Mouse (Mus musculus) layer of hippocampus, adult 8-10 months (tissue): ENCODE results near the gene Dusp6. TPM values are rescaled to one million over a fixed set of nuclear protein-coding genes. Genes with fewer than 3 reads are reported as not detected.

ENCODE experiments used
- DNase-seq, 2 experiments: peaks; one replicate each; pipeline ENCODE4 v3.0.0; 2022; ENCODE audit warnings: low spot score in 2 of 2
- total RNA-seq, 4 experiments: library from RNA; stranded (reverse); gene quantifications; 2 replicates each; pipeline ENCODE4 v1.2.4; 2022

Gene Dusp6
- total RNA-seq, 4 experiments from 2014 or later, result 61.1 to 93.4 (median 75.2) TPM

DNA sequence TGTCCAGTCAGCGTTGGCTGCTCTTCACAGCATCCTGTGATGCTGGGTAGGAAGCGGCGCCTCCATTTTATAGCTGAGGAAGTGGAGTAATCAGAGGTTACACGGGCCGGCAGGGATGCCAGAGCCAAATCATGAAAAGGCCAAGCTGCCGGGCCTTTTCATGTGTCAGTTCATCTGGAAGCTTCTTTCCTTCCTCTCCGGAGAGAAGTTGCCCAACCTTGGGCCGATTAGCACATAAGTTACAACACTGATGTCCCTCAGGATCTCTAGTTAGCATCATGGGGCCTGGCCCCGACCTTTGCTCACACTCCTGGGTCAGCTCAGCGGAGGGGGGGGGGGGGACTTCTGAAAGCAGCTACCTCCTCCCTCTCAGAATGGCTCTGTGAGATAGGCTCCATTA lies 7.4 kb downstream of the Dusp6 start:
- DNase-seq, result no peak

DNA sequence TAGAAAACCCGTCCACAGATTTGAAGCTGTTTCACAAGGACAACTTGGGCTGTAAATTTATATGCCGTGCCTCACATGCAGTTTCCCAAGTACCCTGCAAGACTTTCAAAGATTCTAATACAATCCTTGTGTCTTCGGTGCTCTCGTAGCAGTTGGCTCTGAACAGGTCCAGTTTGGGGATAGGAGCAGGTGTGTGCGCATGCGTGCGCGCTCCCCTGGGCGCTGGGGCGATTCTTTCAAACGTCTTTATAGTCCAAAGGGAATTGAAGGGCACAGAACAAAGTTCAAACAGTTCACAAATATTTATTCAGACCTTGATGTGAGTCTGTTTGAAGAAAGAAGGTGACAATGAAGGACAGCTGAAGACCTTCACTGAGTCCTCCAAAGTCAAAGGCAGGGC lies 8.0 kb downstream of the Dusp6 start:
- DNase-seq, result no peak

DNA sequence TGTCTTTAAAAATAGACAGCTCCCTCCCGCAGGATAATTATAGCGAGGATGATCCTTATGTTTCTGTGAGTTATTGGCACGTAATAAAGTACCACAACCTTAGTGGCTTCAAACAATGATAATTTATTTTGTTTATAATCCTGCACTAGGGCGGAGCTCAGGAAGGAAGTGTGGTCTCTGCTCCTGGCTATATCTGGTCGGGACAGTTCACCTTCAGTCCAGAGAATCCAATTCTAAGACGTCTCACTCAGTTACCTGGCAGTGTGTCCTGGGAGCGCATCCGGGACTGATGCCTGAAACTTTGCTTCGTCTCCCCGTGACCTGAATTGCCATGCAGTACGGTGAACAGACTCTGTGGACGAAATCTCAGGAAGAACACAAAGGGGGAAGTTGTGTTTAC lies 10.0 kb downstream of the Dusp6 start:
- DNase-seq, result no peak

DNA sequence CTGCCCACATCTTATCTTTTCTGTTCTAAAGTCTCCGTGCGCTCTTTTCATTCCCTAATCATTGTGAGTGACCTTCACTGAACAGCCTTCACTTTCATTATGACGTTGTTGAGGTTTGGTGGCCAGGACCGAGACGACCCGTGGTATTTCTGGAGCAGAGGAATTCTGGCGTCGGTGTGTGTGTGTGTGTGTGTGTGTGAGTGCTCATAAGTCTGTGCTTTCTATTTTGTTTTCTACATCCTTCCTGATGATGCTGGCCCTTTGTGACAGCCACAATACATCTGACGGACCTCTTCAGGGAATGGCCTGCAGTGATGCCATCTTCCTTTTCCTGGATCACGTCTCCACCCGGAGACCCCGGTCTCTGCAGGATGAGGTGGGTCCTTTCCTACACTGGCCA lies 11.6 kb downstream of the Dusp6 start:
- DNase-seq, result no peak

DNA sequence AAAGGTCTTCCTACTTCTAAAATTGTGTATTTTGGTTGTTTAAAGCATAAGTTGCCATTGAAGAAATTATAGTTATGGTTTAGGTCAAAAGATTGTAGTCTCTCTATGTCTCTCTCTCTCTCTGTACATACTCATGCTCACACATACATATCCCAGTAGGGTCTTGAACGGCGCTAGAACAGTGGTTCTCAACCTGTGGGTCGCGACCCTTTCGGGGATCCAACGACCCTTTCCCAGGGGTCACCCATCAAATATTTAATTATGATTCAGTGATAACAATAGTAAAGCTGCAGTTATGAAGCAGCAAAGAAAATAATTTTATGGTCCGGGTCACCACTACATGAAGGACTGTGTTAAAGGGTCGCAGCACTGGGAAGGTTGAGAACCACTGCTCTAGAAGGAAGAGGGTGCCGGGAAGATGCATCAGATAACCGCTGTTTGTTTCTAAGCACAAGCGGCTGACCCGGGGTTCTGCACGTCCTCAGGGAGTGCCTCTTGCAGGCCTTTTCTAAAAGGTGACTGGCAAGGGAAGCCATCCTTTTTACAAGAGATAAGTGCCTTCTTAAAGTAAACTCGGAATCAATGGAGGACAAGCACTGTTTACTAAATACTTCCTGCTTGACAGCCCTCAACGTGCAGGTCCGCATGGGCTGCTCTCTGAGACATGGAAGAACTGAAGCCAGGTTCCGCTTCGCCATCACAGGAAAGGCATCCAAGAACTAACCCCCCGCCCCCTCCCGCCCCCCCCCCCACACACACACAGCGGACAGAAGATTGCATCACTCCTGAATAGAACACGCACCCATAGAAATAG lies 16.2 kb downstream of the Dusp6 start:
- no peak for DNase-seq

DNA sequence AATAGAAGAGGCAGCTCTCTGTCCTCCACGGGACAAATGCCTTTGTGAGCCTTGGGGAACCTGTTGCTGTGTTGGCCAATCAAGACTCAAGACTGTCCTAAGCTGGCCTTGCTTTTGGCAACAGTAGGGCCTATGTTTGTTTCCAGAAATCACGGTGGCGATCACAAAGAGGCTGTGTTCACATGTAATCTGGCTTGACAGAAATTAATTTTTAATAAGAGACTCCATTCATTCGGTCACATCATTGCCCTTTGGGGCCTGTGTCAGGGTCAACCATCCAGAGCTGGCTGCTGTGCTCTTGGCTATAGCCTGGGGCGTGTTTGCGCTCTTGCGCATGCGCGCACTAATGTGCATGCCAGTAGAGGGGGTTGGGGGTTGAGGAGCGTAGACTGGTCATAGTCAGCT lies 21.0 kb downstream of the Dusp6 start:
- no peak for DNase-seq

DNA sequence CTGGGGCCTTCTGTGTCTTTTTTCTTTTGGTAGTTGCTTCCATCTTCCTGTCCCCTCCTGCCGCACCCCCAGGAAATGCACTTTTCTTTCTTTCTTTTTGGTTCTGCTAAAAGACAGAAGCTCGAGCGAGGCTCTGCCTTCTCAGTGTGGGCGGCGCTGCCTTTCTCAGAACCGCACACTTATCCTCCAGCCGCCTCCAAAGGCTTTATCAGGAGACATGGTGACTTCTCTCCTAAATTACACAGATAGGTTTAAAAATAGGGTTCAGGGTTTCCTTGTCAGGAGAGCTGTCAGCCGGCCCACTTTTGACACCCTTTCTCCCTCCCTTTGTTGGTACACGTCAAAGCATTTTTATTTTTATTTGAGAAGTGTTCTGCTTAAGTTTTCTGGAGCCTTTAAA lies 21.9 kb downstream of the Dusp6 start:
- no peak for DNase-seq

DNA sequence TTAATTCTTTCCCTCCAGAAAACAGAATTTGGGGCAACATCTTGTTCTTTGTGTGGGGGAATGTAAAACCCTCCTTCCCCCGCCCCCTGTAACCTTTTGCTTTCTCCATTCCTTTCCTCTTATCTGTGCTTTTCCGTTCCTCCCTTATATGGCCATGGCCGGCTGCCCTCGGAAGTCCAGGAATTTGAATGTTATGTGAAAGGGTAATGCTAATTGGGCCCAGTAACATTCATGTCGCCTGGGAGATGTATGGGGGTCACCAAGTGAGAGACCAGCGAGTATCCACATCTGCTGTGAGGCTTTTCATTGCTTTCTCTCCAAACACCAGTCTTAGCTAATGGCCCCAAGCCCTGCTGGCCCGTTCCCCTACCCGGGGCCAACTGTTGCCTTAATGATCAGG lies 22.7 kb downstream of the Dusp6 start:
- no peak for DNase-seq

DNA sequence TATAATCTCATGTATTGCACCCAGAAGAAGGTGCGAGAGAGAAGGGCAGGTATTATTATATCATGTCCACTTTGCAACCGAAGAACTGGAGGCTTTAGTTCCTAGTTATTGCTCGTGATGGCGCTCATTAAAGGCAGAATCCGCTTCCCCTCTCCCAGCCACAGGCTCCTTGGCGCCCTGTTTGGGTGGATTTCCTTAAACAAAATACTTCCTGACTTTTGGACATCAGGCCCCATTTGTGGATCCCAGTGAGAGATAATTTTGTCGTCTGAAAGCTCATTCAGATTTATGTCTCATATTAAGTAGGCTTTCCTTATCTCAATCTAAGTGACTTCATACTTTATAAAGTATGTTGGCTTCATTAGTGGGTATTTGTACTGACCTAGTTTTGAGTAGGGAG lies 23.2 kb downstream of the Dusp6 start:
- no peak for DNase-seq

DNA sequence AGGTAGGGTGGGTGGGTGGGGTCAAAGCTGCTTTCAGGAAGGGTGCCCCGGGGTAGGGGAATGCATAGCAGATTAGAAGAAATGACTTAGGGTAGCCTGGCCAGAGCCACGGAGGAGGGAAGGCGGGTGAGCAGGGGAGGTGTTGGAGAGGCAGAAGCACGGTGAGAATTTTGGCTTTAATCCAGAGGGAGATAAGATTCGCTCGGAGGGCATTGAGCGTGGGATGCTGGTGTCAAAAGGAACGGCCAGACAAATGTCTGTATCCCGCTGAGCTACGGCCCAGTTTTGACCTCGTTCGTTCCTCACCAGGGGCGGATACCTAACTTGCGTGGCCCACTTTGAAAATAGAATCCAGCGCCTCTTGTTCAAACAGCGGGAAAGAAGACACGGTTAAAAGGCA lies 23.8 kb downstream of the Dusp6 start:
- no peak for DNase-seq

DNA sequence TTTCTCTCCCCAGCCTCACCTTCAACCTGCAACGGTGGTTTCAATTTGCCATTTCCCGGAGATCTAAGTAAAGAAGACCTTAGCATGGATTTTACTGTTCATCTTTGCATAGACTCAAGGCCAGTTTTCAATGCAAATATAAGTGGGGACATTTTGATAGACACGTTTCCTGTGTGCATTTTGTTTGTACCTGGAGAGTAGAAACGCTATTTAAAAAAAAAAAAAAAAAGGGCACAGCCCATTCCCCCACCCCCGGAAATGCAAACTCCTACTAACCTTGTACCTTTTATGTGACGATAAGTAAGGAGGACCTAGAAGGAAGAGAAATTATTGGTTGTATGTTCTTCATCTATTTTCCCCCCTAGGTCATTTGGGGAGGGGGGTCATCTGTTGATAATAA lies 24.2 kb downstream of the Dusp6 start:
- DNase-seq, result no peak

DNA sequence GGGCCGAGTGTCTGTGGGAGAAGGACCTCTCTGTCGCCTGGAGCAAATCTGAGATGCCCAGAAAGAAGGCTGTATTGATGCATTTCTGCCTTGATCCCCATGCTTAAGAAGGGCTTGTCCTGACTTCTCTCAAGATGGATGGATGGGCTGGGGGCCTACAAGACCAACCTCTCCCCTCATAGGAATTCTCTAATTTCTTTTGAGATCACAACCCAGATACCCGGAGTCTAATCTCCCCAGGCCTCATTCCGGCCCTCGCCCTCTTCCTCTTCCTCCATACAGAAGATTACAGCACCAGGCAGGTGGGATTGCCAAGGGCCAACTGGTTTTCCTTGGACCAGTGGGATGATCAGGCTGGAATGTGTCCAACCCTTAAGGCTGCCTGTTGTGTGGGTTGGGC lies 26.1 kb downstream of the Dusp6 start:
- no peak for DNase-seq

DNA sequence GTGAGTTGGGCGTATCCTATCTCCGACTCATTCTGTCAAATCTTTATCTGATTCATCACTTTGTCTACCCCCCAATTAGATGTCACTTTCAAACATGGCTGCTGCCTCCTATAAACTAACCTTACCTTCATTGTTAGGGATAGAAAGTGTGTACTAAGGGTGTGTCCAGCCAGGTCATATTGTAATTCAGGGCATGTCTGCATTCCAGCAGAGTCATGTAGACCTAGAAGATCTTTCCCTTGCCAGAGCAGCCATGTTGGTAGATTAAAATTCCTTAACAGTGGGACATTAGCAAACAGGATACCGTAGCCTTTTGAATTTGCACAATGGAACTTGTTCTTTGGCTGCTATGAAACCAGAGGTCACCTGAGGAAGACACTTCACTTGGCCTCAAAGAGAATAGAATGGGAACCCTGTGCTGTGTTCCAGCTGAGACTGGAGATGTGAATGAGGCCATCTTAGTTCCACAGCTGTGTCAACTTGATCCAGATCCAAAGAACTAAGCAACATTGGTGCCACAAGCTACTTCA lies 30.1 kb downstream of the Dusp6 start:
- no peak for DNase-seq

DNA sequence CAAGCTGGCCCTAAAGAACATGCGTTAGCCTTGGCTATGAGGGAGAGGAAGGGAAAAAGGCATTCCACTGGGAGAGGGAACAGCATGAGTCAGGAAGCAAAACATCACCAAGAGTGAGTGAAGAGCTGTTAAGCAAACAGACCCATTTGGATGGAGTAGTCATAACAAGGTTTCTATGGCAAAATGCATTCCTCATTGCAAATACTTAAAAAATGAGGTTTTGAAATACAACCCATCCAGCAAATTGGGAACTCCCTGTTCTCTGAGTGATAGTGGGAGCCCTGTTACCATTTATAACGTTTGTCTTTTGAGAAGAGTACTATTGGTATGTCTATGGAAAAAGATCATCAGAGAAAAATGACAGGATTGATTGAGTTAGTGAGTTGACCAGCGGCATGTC lies 34.7 kb downstream of the Dusp6 start:
- DNase-seq, result no peak

DNA sequence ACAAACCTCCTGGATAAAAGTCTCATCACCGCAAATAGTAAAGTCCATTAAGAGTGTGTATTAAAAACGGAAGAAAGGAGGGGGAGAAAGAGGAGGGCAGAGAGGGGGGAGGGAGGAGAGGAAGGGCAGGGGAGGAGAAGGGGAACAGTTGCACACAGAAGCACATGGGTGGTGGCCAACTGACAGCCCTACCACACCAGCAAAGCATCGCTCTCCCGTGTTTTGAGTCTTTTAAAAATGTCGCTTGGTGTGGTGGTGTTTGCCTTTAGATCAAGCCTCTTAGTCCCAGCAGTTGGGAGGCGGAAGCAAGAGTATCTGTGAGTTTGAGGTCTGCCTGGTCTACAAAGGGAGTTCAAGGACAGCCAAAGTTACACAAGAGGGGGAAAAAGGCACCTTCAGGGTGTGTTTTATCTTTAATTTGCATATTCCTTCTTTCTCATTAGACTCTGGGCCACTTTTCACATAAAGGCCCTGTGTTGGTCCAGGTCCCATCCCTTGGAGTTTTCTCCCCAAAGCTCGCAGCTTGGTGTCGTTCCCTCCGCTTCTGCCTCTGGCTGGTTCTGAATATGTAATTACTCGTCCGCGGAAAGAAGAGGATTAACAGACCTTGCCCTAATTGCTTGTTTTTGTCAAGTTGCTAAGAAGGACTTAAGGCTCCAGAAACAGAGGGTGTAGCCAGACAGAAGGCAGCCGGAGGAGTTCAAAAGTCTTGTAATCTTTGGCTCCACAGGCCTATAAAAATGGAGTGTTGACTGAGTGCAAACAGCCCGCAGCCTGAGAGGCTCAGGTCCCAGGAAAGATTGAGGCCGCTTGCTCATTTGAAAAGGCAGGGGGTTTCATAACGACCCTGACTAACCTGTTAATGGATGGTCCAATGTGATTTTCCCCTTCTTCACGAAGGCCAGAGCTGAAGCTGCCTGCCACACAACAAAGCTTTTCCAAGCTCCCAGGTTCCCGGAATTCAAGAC lies 35.6 kb downstream of the Dusp6 start:
- no peak for DNase-seq

DNA sequence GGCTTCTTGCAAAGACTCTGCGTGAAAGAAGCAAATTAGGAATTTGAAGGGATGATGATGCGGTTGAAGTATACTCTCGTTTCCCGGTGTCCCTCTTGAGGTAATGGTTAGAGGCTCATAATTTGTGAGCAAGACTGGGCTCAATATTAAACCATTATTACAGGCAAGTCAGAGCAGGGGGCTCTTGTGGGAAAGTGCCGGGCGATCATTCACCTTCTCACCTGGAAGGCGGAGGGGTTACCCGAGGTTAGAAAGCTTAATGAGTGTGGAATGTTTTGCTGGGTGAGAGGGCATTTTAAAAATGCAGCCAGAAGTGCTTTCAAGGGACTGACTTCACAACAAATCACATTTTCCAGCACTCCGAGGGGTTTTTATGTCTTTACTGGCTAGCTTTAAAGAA lies 36.3 kb downstream of the Dusp6 start:
- no peak for DNase-seq

DNA sequence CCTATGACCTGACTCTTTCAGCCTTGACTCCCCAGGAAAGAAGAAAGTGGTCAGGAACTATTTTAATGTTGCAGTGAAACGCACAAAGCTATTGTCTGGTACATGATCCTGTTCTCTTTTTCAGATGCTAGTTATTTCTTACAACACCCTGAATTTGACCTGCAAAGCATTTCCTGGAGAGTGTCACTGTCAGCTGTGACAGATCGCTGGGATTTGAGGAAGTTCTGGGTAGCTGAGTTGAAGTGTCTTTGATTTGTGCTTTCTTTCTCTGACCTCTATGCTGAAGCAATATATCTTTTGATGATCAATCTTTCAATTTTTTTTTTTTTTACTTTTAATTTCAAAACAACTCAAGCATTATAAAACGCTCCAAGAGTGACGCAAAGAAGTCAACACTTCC lies 39.0 kb downstream of the Dusp6 start:
- no peak for DNase-seq

DNA sequence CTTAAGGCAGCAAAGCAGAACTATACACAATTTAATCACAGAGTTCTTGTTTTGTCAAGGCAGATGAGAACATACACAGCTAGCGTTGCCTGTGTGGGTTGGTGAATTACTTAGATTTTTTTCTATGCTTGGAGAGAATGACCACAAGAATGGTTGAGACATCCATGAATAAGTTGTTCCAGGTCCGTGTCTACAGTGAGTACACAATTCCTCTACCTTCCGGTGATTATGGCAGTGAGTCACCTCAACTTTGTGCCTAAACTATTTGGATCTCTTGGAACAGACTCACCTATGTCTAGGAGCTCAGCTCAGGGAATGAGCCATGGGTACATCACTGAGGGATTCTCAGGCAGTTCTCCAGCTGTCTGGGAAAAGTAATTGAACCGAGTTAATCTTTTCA lies 45.8 kb downstream of the Dusp6 start:
- no peak for DNase-seq

DNA sequence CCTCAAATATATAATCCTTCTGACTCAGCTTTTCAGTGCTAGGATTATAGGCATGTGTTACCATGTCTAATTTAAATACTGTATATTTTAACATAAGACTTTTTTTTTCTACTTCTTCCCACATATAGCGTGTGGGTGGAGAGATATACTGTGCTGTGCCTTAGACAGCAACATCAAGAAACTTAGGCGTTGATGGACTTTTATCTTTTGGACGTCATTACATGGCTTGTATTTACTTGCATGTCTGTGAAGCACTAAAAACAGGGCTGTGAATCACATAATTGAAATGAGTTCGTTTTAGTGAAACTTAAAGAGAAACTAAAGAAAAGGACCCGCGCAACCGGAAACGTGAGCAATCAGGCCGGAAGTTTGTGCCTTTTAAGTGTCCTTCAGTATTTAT lies 46.6 kb downstream of the Dusp6 start:
- no peak for DNase-seq

DNA sequence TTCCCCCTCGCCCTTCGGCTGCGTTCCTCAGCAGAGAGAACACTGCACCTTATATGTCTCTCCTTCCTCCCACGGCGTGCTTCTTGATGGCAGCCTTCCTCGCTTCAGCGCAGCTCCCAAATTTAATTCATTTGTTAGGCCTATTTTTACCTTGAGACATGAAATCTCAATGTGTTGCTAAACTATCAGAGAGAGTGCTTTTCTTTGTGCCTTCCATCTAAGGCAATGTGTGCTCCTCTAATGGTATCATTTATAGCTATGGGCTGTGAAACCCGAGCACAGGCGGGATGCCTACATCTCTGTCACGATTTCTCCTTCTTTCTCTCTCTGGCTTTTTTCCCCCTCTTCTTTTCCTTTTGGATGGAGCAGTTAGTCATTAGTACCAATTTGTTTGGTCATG lies 47.2 kb downstream of the Dusp6 start:
- no peak for DNase-seq

DNA sequence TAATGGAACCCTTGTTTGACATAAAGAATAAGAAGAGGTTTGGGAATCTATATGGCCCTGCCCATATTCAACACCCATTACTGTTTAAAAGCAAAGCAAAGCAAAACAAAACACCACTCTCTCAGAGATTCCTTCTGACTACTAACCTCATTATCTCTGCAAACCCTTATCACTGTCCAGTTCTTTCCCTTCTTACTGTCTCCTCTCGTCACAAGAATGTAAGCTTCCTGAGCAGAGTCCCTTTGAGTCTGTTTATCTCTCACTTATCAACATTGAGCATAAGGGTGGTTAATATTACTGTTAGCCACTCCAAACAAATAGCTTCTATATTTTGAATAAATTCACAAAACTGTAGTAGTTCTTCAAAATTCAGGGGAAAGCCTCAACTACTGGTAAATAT lies 48.9 kb downstream of the Dusp6 start:
- DNase-seq, result no peak

DNA sequence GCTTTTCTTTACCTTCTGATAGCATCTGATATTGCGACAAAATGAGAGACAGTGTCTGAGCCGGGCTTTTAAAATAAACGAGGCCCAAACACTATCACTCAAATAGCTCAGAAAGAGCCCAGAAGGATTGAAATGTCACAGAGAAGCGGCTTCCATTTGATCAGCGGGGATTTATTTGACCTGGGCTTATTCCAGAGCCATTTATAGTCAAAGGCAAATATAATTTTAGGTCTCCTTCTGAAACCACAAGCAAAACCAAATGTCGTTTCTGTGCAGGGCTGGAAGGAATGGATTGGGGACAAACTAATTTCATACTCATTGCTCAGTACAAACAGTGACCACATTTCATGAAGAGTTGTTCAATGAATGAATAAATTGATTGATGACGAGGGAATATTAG lies 51.3 kb downstream of the Dusp6 start:
- no peak for DNase-seq
